Mouse (Mus musculus) CH12F3 (cell line): Measurements from ENCODE around the gene Eif4e1b.

Source experiments
- in situ Hi-C: fragments of 300-500 bp; cut with MboI; formaldehyde crosslinking; loops from 2 replicates; pipeline ENCODE4 v1.14.3; 2020; ENCODE audit warnings: low sequenced_read_pairs

The Eif4e1b gene

DNA sequence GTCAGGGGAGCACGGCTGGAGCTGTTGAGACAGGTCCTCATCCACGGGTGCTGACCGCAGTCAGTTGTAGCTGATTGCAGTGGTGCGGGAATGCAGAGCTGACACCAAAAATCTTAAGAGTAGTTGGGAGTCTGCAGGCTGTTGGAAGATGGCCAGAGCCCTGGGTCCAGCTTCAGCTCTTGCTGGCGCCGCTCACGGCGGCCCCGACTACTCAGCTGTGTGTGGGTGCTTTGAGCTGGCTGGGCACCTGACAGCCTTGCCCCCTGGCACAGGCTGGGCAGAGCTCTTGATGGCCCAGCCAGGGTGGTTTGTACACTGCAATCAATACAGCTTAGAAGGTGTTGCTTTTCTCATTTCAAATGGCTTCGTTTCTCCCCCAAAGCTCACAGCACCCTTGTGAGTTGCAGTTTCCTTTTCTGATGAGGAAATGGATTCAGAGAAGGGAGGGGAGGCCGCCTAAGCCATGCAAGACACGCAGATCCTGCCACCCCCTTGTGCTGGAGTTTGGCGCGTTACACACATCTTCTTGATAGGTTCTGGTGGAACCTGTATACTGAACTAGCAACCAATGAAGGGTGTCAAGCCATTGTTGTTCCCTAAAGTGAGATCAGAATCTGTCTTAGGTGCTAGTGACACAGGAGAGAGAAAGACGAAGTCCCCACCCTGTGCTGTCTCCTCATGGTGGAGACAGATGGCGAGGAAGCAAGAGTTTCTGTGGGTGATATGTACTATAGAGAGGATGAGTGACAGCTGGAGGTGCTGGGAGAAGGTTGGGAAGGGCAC, 14.3 kb downstream of the Eif4e1b start:
- in situ Hi-C loops: loop anchor here (10.0 kb wide), 2 partner anchors 167 to 377 kb away; no protein-coding TSS in a partner anchor

DNA sequence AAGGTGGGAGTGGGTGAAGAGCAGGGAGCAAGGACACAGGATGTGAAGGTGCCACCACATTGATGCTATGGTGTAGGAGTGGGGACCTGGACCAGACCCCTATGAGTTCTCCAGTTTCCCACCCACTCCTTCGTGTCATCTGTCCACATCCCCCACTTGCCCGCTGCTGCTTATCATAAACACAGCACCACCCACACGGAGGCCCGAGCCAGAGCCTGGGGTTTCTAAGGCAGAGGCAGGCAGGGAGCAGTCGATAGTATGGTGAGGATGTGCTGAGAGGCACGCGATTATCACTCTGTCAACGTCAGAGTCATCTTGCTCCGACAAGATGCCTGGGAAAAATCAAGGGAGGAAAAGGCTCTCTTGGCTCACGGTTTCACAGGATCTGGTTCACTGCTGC, 14.9 kb downstream of the Eif4e1b start:
- in situ Hi-C loops: loop anchor here (10.0 kb wide), 2 partner anchors 166 to 376 kb away; no protein-coding TSS in a partner anchor

DNA sequence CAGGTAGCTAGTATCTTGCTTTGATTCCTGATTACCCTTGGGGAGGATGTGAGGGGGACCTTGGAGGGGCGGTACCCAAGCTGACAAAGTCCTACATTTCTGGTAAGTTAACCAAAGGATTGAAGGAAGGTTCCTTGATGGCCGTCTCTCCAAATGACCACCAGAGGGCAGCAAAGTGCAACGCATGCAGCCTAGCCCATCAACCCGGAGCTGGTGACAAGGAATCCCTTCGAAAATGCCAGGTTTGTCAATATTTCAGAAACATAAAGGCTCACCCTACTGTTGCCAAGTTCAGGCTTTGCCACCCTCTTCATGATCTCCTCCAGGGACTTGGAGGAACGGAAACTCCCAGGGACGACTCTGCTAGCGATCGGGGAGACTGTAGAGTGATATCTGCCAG, 15.9 kb downstream of the Eif4e1b start:
- in situ Hi-C loops: loop anchor here (10.0 kb wide), 2 partner anchors 165 to 375 kb away; no protein-coding TSS in a partner anchor

DNA sequence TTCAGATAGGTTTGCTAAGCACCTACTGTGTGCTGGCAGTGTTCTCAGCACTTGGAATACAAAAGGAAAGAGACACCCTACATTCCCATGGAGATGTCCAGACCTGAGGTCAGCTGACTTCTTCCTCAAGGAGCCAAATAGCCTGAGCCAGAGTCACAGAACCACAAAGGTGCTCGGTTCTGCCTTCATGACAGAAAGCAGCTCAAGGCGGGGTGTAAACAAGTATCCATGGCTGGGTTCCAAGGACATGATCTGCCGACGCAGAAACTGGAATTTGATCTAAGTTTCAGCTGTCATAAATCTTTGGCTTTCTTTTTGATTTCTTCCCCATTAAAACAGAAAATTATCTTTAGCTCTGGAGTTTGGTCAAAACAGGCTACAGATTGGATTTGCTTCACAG, 16.4 kb downstream of the Eif4e1b start:
- in situ Hi-C loops: no loop called here

DNA sequence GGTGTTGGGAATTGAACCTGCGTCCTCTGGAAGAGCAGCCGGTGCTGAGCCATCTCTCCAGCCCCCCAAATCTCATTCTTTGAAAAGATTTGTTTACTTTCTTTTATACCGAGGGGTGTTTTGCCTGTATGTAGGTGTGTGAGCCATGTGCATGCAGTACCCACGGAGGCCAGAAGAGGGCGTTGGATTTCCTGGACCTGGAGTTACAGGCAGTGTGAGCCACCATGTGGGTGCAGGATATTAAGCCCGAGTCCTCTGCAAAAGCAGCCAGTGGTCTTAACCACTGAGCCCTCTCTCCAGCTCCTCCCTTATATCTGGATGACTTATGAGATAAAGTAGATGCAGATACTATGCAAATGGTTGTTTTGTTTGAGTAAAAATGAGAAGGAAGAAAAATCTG, 19.2 kb downstream of the Eif4e1b start:
- in situ Hi-C loops: no loop called here

DNA sequence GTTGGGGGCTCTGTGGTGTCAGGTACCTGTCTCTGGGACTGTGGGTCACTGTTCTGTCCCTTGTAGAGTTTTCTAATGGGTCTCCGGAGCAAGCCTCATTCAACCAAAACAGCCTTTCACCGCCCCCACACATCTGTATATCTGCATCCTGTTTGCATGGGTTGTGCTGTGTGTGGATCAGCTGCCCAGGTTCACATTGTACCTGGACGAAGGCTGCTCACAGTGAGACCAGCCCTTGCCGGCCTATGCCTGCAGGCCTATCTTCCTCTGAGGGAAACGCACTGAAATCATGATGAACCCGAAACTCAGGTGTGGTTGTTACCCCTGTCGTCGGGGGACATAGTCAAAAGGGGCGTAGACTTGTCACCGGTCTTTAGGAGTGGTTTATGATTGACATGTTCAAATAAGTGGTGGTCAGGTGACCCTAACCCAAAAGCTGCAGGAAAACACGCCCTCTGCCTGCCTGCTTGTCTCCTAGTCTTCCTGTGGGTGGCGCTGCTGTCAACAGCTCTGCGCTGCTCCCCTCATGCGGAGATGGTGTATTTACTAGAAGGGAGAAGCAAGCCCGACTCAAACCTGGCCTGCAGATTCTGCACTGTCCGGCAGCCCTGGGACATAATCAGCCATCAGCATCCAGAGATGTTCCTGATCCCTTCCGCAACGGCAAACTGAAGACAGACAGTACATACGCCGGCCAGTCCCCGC, 21.5 kb downstream of the Eif4e1b start:
- in situ Hi-C loops: no loop called here

DNA sequence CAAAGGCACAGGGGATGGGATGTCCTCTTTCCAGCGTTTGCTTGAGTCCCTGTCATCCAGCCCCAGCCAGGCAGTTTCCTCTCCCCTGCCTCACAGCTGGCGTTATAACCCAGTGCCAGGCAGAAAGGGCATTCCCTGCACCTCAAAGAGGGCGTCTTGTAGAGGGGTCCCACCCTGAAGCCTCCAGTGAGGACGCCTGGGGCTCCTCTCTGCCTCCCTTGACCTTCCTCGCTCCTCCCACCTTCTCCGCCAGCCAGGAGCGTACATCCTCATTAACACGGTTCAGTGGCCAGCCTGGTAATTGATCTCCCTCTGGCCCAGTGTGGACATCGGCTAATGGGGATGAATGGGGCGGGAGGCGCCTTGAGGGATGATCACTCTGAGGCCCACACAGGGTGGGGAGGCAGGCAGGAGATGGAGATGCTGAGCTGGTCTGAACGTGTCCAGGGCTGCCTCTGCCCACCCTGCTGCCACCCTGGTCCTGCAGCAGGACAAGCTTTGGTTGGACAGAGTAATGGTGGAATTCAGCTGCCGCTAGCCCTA, 22.7 kb downstream of the Eif4e1b start:
- in situ Hi-C loops: no loop called here

DNA sequence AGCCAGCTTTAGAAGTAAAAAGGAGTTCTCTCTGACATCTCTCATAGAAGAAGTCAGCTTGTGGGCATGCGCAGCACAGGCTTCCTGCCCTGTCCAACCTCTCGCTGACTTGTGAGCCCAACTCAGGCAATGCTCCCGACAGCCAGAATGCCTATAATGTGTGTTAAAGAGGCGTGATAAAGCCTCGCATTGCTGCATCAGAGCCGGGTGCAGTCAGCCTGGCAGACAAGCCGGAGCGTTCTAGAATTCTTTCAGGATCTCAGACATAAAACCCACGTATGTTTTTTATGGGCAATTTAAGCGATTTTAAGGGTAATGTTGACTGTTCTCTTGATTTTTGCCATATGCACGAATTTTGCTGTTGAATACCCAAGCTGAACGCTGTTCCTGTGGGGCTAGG, 24.3 kb downstream of the Eif4e1b start:
- in situ Hi-C loops: no loop called here

DNA sequence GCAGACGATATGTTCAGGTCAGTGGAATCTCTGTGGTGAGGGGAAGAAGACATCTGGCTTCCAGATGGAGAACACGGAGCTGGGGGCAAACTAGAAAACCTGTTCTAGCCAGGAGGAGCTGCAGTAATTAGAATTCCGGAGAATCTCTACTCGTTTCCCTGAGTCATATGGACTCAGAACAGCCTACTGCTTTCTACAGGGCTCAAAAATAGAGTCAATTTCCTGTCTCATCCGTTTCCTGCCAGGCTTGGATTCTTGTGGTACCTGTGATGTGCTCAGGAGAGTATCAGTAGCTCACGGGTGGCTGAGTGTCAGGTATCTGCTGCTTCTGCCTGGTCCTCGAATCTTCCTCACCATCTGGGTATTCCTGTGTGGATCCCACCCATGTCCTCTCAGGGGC, 27.7 kb downstream of the Eif4e1b start:
- in situ Hi-C loops: no loop called here

DNA sequence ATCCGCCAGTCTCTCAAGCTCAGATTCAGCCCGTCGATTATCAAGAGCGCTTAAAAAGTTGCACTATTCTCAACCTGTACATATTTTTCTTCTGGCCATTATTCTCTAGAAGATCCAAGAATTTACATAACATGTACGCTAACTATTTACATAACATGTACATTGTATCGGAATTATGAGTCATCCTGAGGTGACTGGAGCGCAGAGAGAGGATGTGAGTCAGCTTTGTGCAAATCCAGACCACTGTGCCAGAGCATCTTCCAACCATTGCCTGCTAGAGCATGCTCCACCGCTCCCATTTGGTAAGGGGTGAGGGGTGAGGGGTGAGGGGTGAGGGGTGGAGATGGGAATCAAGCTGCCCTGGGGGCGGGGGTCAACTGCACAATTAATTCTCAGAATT, 29.6 kb downstream of the Eif4e1b start:
- in situ Hi-C loops: no loop called here

DNA sequence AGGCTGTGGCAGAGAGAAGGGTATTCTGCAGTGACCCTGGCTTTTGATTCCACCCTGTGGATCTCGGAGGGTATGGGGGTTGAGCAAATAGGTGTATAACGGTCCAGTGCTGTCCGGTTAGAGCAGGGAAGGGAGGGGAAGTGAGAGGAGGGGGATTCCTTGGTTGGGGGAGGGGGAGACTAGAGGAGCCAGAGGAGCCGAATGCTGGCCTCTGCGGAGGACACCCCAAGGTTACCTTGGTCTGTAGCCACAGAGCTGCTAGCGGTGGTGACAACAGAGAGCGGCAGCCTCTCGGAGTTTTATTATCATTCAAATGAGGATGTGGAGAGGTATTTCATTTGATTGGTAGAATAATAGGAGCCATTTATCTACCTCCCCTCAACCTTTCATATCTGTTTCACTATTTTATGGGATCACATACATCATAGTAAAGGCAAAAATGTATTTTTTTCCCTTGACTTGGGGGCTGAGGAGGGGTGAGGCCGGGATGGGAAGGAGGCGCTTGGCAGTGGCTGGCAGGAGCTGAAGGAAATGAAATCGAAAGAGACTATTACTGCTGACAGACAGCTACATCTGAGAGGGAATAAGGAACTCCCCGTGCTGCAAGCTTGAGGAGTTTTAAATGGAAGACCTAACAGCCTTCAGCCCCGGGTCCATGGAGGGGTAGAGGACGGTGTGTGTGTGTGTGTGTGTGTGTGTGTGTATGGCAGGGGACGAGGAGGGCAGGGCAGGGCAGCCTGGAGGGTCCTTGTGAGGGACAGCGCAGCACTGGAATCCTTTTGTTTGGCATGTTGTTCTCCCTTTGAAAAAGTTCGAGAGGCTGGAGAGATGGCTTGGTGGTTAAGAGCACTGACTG, 34.8 kb downstream of the Eif4e1b start:
- in situ Hi-C loops: no loop called here

DNA sequence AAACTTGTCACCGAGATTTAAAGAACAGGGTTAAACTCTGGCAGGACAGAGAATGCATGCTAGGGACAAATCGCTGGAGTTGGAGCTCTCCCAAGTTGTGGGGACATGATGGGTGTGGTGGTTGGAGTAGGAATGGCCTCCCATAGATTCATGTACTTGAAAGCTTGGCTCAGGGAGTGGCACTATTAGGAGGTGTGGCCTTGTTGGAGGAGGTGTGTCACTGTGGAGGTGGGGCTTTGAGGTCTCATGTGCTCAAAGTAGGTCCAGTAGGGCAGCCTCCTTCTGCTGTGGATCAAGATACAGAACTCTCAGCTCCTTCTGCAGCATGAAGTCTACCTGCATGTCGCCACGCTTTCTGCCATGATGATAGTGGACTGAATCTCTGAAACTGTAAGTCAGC, 37.3 kb downstream of the Eif4e1b start:
- in situ Hi-C loops: no loop called here

DNA sequence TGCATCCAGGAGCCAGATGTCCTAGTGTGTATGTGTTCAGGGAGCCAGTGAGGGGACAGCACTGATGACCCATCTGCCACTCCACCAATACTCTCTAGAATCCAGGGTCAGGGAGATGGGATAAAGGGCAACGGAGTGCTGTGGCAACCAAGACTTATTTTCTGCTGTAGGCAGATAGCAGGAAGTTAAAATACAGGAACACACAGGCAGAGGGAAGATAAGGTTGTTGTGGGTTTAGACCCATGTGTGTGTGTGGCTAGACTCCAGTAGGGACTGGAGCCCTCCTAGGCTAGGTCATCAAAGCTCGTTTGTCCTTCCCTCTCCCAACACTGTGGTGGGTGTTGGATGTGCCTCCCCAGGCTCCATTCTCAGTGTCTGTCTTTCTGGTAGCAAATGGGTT, 38.1 kb downstream of the Eif4e1b start:
- in situ Hi-C loops: no loop called here

DNA sequence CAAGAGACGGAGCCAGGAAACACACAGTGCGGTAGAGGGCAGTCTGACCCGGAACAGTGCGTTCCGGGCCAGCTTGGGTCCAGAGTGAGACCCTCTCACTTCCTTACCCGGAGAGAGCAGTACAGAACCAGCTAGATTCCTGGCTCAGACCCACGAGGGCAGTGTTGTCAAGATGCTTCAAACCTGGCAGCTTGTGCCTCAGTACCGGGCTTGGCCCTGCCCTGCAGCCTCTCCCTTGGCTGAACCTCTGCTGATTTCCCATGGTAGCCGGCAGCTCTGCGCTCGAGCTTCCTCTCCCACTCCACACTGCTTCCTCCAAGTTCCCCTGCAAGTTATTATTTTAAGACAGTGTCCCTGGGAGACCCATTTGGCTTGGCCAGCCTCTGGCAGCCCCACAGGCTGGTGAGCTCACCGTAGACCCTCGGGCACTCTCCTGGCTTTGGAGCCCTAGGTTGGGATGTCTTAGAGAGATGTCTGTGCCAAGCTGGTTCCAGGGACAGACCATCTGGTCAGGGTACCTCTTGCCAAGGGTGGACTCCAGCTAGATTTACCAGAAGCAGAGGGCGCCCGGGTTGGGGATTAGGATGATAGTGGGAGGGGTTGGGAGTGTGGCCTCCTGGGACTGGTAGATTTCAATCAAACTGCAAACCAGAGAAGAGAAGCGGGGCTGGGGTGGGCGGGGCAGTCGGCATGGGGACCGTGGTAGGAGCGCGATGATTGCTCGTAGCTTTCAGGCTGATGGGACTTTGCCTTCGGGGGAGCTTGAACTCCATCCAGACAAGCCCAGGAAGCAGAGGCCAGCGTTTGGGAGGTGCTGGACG, 40.5 kb downstream of the Eif4e1b start:
- in situ Hi-C loops: no loop called here

DNA sequence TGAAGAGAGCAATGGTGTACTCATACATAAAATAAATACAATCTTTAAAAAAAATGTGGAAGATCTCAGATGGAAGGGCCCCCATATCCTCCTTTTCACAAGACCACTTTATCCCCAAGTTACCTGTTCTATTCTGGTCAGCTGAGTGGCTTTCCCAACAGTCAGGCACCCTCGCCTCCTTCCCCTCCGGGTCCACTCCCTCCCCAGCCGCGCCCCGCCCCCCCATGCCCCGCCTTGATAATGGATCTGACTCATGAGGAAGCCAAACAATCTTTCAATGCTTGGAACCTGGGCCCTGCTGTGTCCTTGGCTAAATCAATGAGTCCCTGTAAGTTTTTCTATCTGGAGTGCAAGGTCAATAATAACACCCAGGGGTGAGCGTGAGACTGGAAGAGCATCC, 44.2 kb downstream of the Eif4e1b start:
- in situ Hi-C loops: no loop called here

DNA sequence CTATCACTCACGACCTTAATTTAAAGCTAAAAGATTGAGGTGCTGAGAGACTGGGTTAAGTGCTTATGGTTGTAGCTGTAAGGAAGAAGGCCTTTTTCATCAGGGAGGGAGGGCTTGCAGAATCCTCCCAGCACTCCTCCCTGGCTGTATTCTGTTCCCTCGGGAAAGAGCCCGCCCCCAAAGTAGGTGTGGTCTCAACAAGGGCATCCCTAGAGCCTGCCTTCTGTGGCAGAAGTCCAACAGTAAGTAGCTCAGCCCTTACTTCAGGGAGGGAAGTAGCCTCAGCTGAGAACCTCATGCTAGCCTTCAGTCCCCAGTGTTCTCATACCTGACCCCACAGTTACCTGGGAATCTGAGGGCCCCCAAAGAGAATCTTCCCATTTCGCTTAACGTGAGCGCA, 44.7 kb downstream of the Eif4e1b start:
- in situ Hi-C loops: no loop called here

DNA sequence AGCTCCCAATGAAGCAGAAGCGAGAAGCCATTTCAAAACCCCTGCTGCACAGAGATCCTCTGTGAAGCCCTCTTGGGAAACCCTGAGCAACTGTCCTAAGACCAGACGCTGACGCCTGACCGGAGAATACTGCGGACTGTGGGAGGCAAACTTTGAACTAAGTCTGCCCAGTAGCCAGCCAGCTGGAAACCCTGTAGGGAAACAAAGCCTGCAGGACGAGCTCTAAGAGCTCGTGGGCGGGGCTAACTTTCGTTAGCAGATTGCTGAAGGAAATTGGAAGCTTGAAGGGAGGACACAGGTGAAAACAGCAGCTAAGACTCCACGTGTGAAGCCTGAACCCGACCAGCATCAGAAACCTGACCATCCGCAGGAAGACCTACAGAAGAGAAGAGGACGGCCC, 45.7 kb downstream of the Eif4e1b start:
- in situ Hi-C loops: no loop called here

DNA sequence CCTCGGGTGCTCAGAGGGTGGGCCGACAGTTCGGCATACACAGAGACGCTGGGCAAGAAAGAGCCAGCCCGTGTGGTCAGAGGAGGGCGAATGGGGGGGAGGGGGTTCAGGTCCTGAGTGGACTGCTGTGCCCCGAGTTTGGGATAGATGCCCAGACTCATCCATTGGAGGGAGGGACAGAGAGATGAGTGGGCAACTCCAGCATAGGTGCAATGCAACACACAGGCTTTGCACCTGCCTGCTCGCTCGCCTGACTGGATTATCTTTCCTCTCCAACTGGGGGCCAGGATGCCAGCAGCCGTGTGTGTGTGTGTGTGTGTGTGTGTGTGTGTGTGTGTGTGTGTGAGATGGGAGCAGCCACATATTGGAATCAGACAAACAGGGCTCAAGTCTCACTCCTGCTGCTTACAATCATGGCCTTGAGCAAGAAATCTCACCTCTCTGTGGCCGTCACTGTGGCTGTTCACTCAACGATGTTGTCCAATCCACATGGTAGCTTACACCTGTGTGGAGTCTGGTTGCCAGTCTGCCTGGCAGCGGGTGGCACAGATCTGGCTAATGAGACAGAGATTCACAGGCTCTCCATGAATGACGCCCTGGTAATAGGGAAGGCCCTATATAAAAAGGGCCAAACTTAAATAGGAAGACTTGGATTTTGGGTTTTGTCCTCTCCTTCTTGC, 52.7 kb downstream of the Eif4e1b start:
- in situ Hi-C loops: no loop called here

DNA sequence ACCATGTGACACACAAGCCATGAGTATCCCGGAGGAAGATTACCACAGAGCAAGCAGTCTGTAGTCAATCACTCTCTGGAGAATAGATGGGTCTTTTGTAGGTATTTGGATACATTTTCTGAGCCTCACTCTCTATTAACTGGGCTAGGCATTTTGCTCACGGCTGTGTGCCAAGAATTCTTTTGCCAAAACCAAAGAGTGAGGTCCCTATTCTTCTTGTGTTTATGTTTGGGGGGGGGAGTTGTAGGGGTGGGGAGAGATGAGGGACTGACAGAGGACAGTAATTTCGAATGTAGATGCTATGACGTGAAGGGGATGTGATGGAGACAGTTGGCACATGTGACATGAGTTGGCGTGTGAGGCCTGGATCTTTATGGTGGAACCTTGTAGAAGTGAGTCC, 53.3 kb downstream of the Eif4e1b start:
- in situ Hi-C loops: no loop called here

DNA sequence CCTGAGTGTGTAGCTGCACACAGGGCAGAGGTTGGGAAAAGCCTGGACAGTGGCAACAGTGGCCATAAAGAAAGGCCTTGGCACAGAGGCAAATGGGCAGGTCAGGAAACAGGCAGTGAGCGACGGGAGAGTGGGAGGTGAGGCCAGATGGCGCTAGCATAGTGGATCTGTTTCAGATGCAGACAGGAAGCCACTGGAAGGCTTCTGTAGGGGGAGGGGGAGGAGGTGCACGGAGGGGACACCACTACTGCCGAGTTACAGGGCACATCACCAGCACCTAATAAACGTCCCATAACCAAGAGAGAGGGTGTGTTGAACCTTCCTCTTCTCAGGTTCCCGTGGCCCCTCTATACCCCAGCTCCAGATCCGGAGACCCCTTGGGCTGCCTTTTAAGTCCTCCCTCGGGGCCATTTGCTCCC, 53.7 kb downstream of the Eif4e1b start:
- in situ Hi-C loops: no loop called here
